Mouse (Mus musculus) bone marrow macrophage, adult 2 months (primary cell): ENCODE data around the gene Letm1.

Experiments
- CTCF ChIP-seq: IDR thresholded peaks from 2 replicates; pipeline ENCODE4 v1.5.1; 2012; ENCODE audit warnings: low read depth, mild to moderate bottlenecking, low read length, moderate library complexity
- POLR2A ChIP-seq: IDR thresholded peaks from 2 replicates; pipeline ENCODE4 v1.6.1; 2012; ENCODE audit warnings: mild to moderate bottlenecking, low read depth, low read length, borderline replicate concordance

GRCm38 (mm10) chr5:33791912-33792643 lies 9.5 kb upstream of the Letm1 start:
- TF ChIP-seq CTCF (no peak), POLR2A (no peak)
